Mouse (Mus musculus) right cerebral cortex, adult 2 months (tissue): ENCODE results near the gene Olfr1202.

Experiments used
- DNase-seq, 2 experiments: peaks; one replicate each; pipeline ENCODE4 v3.0.0; 2021 to 2022; ENCODE audit warnings: low spot score in 2 of 2

Olfr1202 gene

GRCm38 (mm10) chr2:88814196-88814595 is at the start of gene Olfr1202:
Olfr1202 (plus strand) TSS chr2:88814496.
- DNase-seq, result no peak

GRCm38 (mm10) chr2:88770388-88770787 is 43.9 kb upstream of the Olfr1202 start, which contains the start of gene Olfr1200:
Olfr1200 (minus strand) TSS chr2:88770488.
- DNase-seq, result no peak

- DNase-seq, result no peak
Observed at GRCm38 (mm10) chr2:88792736-88793135, 21.6 kb upstream of the Olfr1202 start, which contains the start of gene Olfr1201. Olfr1201 (plus strand) TSS chr2:88793036.

GRCm38 (mm10) chr2:88829437-88829836 is 15.1 kb downstream of the Olfr1202 start, which contains the start of gene Olfr1205:
Olfr1205 (plus strand) TSS chr2:88829737.
- no peak for DNase-seq

- no peak for DNase-seq
Observed at GRCm38 (mm10) chr2:88838477-88838876, 24.2 kb downstream of the Olfr1202 start.

- no peak for DNase-seq
Observed at GRCm38 (mm10) chr2:88848992-88849391, 34.7 kb downstream of the Olfr1202 start, which contains the start of gene Olfr1204. Olfr1204 (plus strand) TSS chr2:88849292.

- no peak for DNase-seq
Observed at GRCm38 (mm10) chr2:88862931-88863330, 48.6 kb downstream of the Olfr1202 start, which contains the start of gene Olfr1206. Olfr1206 (plus strand) TSS chr2:88863231.
